Mouse (Mus musculus) lung, adult 18-20 months (tissue): ENCODE results near the gene Fam227b.

Experiments
- DNase-seq, 2 experiments: peaks; one replicate each; pipeline ENCODE4 v3.0.0; 2022; ENCODE audit warnings: mixed read lengths in 2 of 2

Gene Fam227b

DNA sequence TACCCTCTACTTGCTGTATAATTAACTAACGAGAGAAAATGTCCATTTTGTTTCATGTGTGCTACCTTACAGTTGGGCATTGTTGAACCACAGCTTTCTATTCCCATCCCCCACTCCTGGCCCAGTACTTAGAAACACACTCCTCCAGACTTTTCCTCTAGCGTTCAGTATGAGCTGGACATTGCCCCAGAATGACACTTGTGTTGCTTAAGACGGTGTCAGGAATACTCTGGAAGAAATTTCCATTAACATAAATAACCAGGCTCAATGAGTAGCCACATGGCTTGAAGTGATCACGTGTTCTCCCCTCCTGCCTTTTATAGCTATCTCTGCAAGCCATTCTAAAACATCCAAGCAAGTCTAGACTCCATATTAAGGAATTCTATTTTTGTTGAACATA, 91.2 kb downstream of the Fam227b start:
- peak in 1 of 2 experiments; percentile 17 for DNase-seq

DNA sequence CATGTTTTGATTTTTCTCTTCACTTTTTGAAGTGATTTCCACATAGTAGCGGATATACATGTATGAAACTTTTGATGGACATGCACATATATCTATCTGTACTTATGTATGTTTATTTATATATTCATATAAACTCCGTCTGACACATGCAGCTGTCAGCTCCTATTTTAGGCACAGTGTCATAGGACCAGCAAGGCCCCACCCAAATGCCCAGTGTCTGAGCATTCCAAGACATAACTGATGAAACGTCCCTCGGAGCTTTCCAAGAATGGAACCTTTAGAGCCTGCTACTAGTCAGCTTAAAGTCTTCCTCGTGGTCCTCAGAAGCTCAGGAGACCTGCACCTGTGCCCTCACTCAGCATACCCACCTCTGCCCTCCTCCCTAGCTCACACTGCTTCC, 98.1 kb downstream of the Fam227b start:
- no peak for DNase-seq

- DNase-seq: no peak
These were observed 98.9 kb downstream of the Fam227b start for GRCm38 (mm10) chr2:126052749-126053557.

DNA sequence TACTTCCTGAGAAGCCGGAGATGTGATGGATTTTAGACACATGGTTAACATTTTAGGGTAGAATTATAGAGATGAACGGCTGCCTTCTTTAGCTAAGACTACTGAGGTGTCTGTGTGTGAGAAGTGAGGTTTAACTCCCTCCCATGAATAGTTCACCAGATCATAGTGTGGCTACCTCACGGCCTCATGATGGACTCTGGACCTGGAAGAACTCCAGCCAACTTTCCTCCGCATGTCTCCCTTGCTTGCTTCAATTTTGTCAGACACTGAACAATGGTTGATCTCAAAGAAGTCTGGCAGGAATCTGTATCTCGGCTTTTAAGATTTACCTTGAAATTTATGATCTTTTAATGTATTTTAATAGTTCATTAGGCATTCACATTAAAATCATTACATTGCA, 106.2 kb downstream of the Fam227b start:
- no peak for DNase-seq

DNA sequence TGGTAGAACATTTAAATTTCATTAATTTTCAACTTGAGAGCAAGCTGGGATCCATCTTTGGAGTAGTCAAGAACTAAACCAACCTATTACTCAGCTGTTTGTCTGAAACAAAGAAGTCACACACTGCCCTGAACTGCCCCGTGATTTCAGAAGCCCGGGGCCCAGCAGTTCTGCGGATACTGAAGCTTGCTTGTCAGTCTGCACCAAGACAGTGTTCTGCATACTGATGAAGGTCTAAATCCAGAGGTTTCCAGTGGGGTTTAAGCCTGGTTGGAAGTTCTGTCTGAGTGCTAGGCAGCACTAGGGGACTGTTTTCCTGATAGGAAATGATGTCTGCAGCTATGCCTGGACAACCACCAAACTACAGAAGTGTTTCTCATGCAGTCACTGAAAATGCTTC, 109.1 kb downstream of the Fam227b start:
- DNase-seq: no peak

DNA sequence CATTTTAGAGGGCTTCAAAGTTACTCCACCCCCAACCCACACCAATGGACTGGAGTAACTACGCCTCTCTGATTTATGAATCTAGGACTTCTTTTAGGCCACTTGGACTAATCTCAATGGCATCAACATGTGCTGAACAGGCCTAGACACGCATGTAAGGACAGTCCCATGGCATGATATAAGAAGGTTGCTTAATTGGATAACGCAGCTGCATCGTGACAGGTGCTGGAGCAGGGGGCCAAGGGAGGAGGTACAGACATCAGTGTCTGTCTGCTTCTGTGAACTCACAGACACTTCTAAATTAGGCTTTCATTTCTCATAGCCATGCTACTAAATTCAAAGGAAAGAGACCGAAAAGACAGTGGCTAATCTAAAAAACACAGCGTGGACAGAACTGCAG, 110.6 kb downstream of the Fam227b start:
- DNase-seq: no peak

DNA sequence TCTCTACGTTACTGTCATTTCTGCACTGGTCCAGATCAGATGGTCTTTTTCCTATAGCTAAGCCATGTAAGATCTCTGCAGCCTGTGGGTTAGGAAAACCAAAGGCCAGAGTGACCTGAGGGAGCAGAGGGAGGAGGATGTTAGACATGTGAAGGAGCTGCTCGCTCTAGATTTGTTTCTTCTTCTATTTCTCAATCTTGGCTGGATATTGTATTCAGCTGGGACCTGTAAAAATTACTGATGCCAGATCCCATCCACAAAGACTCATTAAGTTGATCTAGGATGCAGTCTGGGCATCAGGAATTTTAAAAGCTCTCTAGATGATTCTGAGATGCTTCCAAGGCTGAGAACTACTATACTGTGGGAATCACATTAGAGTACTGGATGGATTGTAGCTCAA, 111.2 kb downstream of the Fam227b start:
- DNase-seq: no peak

GRCm38 (mm10) chr2:126039414-126039891, 112.4 kb downstream of the Fam227b start:
- peak; percentile 53 to 60 for DNase-seq

DNA sequence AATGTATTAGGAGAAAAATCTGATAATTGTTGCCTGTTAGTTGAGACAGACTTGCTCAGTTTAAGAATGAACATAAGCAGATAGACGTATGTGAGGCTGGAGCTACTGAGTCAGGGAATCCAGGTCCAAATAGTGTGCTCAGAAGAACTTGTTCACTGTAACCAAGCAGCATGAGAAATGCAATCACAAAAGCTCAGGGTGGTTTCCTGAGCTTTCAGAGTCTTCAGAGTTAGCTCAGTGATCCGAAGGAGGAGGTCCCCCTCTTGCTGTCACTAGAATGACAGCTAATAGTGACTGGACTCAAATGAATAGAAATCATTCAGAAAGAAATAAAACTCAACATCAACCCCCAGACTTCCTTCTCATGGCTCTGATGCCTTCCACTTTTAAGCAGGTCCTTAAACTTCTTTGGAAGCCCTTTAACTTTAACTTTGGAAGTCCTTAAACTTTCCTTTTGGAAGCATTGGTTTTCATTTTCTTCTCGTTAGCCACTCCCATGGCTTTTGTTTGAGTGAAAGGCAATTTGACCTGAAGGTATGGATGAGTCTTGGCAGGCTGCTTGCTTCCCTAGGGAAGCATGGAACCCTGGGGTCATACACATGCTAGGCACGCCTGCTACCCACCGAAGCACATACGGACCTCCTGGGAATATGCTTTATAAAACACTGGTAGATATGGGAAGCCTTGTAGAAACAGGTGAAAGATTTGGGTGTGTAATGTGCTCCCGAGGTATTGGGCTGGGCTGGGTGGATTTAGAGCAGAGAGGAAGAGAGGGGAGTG, 113.4 kb downstream of the Fam227b start:
- no peak for DNase-seq

DNA sequence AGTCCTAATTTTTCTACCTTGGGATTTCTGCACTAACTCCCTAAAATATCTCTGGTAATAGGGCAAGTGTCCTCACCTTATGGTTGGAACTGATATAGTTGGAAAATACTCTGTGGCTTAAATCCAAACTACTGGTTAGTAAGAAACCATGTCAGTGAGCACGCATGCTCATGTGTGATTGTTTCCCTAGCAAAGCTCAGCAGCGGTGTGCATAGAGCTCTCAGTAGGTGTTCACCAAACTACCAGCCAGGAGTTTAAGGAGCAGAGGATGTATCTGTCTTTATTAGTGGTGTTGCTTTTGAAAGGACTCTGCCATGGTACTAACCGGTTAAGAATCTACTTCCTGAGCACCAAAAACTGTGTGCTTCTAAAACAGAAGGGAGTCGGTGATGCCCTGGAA, 115.7 kb downstream of the Fam227b start:
- no peak for DNase-seq

- no peak for DNase-seq
These were observed 116.6 kb downstream of the Fam227b start for GRCm38 (mm10) chr2:126035013-126035770.

DNA sequence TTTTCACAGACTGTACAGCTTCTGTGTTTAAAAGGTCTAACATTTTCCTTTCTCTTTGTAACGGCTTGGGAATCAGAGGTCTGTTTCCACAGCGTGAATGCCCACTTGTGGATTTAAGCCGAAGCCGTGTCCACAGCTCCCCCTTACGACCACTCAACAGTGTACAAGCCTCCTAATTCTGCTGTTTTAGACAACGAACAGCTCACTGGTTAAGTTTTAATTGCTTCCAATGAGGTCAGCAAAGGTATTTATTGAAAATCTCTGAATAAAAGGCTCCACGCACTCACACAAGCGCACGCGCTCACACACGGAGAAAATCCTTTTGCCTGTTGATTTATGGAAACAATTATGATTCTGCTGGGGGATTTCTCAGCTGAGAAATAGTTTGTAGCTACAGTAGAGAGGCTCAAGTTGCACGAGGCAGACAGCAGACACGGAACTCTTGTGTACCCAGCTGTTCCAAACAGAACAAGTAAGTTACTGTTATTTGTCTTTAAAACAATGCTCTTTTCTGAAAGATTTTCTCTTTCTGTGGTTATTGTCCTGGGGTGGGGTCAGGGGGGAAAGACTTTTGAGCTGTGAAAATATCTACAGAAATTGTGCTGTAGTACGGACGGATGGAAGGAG, 117.3 kb downstream of the Fam227b start, which contains the start of gene Fgf7:
TSS of gene Fgf7 (plus strand) at position 280 of the 627 bp plus-strand sequence.
- DNase-seq: peak; percentile 5 to 21

DNA sequence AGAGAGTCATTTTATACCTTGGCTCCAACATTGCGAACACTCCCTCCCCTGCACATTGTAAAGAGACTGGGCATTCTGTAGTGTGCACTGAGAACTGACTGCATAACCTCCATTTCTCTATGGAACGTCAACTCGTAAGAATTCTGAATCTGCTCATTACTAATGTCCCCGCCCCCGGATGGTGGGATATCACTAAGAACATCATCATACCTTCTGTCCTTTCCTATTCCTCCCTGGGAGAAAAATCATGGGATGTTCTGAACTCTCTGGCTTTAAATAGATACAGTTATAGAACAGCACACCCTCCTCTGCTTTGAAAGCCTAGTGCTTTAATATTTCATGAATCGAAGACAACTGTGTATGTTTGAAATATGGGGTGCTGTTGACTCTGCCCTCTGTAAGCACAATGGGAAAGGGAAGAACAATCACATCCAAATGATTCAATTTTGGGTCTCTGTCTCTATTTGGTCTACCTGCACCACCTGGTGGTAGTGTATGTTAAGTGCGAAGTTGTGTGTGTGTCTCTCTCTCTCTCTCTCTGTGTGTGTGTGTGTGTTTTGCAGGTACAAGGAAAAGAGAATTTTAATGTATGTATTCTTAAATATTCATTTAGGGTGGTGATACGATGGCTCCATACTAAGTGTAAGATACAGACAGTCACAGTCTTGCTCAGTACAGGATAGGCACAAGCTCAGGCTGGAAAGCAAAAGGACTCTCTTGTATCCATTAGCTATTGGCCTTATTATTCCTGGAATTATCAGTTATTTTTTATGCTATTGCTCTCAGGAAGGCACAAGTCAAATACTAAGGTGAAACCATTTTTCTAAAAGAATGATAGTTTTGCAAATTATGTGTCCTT, 118.5 kb downstream of the Fam227b start:
- DNase-seq: no peak

- DNase-seq: peak; percentile 23 to 57
These were observed 120.5 kb downstream of the Fam227b start for GRCm38 (mm10) chr2:126031186-126031900.

DNA sequence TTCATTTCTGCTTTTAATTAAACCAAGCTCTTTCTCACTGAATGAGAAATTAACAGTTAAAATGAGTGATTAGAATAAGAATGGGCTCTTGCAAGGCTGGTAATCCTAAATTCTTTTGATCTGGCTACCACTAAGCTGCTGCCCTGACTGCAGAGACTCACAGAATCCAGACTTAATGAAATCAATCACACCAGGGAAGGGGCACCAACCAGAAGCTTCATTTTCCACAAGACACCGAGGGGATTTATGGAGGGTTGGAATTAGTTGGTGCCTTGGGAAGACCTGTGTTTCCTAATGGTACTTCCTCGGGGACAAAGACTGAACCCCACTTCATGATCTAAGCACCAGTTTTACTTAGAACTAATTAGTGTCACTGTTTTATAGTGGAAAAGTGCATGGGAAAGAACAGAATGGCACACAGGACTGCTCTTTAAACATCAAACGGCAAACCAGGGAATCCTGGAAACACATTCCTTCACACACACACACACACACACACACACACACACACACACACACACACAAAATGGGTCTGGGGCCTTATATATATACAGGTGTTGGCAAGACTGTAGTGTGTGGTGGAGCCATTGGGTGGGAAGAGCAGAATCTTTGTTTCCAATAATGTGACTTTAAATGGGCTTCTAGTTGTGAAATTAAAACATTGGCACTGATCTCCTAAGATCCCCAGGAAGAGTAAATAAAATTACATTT, 135.9 kb downstream of the Fam227b start:
- no peak for DNase-seq

DNA sequence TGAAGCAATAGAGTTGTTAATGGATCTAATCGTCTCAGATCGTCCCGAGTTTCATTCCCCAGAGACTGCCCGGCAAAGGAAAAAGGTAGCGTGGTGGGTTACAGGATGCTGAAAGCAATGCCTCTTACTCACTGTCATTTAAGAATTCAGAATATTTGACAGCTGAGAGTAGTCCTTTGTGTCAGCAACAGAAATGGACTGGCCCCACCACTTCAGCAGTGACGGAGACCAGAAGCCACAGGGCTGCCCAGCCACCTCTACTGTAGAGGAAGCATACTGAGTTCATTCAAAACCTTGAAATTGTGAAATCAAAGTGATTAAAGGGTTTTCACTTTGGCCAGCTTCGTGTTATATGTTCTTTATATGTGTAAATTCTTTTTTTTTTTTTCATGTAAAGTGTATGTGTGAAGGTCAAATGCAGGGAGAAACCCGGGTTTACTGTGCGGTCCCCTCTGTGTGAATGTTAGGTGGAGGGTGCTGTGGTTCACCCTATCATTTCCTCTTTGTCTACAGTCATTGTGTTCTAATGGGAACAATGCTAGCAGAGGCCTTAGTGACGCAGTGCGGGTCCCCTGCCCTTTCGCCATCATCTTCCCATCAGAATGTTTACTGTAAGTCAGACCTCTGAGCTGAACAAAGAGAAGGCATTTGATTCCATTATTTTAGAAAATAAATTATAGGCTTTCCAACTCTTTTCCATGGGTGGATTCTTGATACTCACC, 136.7 kb downstream of the Fam227b start:
- no peak for DNase-seq

DNA sequence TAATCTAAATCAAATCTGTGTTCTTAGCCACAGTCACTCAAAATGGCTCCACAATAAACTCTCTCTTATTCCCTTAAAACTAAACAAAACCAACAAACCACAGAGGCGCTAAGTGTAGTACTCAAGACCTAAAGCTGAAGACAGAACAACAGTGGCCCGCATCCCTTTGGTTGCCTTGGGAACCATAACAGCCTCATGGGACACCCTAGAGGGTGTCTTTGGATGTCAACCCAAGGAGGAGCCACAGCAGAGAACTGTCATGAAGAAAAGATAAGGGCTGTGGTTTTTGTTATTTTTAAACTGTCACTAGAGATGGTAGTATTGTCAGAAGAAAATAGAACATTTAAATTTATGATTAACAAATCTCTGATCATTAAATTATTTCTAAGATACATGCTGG, 145.1 kb downstream of the Fam227b start:
- DNase-seq: no peak

DNA sequence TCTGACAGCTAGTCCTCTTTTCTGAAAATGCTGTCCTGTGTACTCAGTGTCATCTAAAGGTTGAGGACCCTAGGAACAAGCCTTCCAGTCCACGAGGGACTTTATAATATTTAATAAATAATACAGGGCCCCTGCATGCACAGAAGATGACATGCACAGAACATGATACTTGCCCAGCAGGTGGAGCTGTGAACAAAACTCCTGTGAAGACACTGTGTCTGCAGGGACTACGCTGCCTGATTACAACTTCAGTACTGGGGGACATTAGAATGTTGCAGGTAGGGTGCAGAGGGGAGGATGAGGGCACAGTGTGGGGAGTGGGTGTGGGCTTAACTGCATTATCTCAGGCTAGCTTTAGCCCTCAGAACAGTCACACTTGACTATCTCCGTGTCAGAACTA, 145.7 kb downstream of the Fam227b start:
- peak; percentile 32 to 50 for DNase-seq

DNA sequence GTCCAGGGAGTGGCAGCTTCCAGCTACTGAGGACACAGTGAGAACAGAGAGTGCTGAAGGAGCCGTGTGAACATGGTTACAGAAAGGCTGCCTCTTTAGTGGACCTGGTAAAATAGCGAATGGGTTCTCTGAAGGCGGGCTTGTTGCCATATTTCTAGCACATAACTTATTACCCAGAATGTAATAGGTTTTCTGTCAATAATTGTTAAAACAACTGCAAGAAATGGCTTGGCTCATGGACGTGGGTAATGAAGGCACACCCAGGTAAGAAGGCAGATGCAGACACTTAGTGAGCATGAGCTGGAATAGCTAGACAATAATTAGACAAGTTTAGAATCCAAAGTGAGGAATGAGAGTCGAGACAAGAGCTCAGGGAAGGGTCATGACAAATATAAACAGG, 149.5 kb downstream of the Fam227b start:
- DNase-seq: no peak
